Mouse (Mus musculus): ENCODE data around the gene Pnpla1.

DNA sequence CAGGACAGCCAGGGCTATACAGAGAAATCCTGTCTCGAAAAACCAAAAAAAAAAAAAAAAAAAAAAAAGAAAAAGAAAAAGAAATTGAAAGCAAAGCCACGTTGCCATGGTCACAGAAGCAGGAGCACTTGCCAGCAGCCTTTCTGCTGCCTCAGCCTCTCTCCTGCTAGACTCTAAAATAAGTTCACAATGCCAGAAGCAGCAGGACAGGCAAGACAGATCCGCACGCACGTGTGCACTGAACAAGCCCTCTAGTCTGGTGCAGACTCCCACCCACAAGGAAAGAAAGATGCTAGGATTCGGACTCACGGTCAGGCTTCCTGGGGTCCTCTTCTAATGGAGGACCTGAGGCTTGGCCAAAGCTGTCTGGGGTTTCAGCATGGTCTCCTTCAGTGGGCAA is 49.7 kb downstream of the Pnpla1 start:
- no peak for TF ChIP-seq CTCF (IDR thresholded peaks at IDR 0.05)
- TF ChIP-seq EP300 (IDR thresholded peaks at IDR 0.05) = no peak

Measured in lung, postnatal 0 days (tissue).